Mouse (Mus musculus) ES-Bruce4 (cell line): ENCODE results near the gene Fbxo47. TPM values are rescaled to one million over a fixed set of nuclear protein-coding genes. Genes with fewer than 3 reads are reported as not detected.

ENCODE experiments used
- H3K27ac ChIP-seq: 2 replicates; pipeline ENCODE4 v1.5.1; 2012; ENCODE audit warnings: low read length, inconsistent platforms; ENCODE audit not compliant: insufficient read depth
- H3K27me3 ChIP-seq: 2 replicates; pipeline ENCODE4 v1.6.1; 2012; ENCODE audit warnings: mild to moderate bottlenecking, low read length, inconsistent platforms; ENCODE audit not compliant: control insufficient read depth, poor library complexity, insufficient read depth, severe bottlenecking
- H3K36me3 ChIP-seq: 2 replicates; pipeline ENCODE4 v1.6.1; 2012; ENCODE audit warnings: inconsistent platforms, mild to moderate bottlenecking, low read length, moderate library complexity; ENCODE audit not compliant: control insufficient read depth, poor library complexity, insufficient read depth, severe bottlenecking
- H3K4me1 ChIP-seq: one replicate; pipeline ENCODE4 v1.8.1; 2011; ENCODE audit warnings: low read length; ENCODE audit not compliant: control insufficient read depth, insufficient read depth
- H3K4me3 ChIP-seq: 2 replicates; pipeline ENCODE4 v1.5.1; 2011; ENCODE audit warnings: low read depth, mild to moderate bottlenecking, low read length
- H3K9ac ChIP-seq: 2 replicates; pipeline ENCODE4 v1.6.1; 2012; ENCODE audit warnings: low read depth, mild to moderate bottlenecking, inconsistent platforms; ENCODE audit not compliant: poor library complexity, severe bottlenecking
- H3K9me3 ChIP-seq: replicated peaks from 2 replicates; pipeline ENCODE4 v1.6.1; 2012; ENCODE audit warnings: mild to moderate bottlenecking, low read length, inconsistent platforms; ENCODE audit not compliant: control insufficient read depth, poor library complexity, insufficient read depth, severe bottlenecking
- CTCF ChIP-seq: IDR thresholded peaks from one replicate; pipeline ENCODE4 v1.8.1; 2011; ENCODE audit warnings: low read depth, low read length
- EP300 ChIP-seq: IDR thresholded peaks from 2 replicates; pipeline ENCODE4 v1.6.1; 2011; ENCODE audit warnings: low read depth, low read length; ENCODE audit not compliant: insufficient read depth
- POLR2A ChIP-seq: IDR thresholded peaks from one replicate; pipeline ENCODE4 v1.8.1; 2011; ENCODE audit warnings: low read length; ENCODE audit not compliant: insufficient read depth
- polyA plus RNA-seq: library from polyadenylated mRNA; stranded (reverse); fragments of >200 nt; gene quantifications from 2 replicates; pipeline ENCODE4 v1.2.4, GENCODE M21; 2011; ENCODE audit warnings: low read depth; ENCODE audit not compliant: missing spikeins, insufficient read depth, insufficient read length

Fbxo47 gene
- polyA plus RNA-seq, 1 experiment: 2.8 TPM

DNA sequence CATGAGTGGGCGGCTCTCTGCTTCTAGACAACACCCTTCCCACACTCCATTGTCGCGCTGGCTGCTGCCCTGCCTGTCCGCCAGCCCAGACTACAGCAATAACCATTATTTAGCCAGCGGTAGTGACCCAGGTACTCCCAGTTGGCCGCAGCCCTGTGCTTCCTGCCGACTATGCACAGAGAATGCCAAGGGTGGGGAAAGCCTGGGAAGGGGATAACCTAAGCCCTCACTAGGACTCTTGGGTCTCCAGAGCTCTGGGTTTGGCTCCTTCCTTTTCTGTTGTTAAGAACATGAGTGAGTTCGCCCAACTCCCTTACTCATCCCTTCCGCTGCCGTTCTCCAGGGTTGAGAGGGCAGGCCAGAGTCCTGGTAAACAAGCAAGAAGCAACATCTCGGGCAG lies 52.0 kb downstream of the Fbxo47 start:
- Histone ChIP-seq H3K27ac (peak overlapping the region; percentile 33; the same call in 1 of the 2 replicates), H3K4me3 (no peak overlapping the region), H3K4me1 (peaks cover 25% of the 10 kb centered on the region), H3K9me3 (no peaks in the 10 kb centered on the region), H3K36me3 (peaks cover 26% of the 10 kb centered on the region), H3K9ac (no peak overlapping the region), H3K27me3 (no peaks in the 10 kb centered on the region)
- TF ChIP-seq EP300: no peak

- H3K27ac ChIP-seq: peak overlapping the region; percentile 68
These were observed 53.5 kb downstream of the Fbxo47 start for GRCm38 (mm10) chr11:97830501-97830900.

DNA sequence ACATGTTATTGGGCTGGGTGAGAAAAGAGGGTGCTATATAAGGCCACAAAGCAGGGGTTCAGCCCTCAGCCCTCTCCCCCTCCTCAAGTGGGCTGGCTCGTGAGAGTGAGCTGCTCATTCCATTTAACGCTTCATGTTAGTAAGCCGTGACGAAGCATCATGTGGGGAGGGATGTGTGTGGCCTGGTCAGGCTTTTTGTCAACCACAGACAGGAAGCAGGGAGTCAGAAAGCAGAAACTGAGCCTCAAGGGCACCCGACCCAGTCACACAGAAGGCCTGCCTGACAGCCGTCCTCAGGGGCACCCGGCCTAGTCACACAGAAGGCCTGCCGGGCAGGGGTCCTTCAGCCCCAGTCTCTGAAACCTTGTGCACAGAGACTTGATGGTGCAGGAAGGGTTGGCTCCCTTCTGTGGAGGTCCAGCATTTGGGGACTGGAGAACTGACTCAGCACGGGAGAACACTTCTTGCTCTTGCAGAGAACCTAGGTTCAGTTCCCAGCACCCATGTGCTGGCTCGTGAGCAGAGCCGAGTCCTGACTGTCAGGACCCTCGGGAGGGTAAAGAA lies 54.0 kb downstream of the Fbxo47 start:
- no peak overlapping the region for H3K4me3 ChIP-seq
- no peak overlapping the region for H3K9ac ChIP-seq
- H3K27ac ChIP-seq: peak overlapping the region; percentile 68
- no peaks in the 10 kb centered on the region for H3K27me3 ChIP-seq
- H3K4me1 ChIP-seq: peaks cover 28% of the 10 kb centered on the region
- TF ChIP-seq EP300: no peak
- TF ChIP-seq POLR2A: no peak
- no peak for TF ChIP-seq CTCF
- H3K9me3 ChIP-seq: no peaks in the 10 kb centered on the region
- H3K36me3 ChIP-seq: peaks cover 22% of the 10 kb centered on the region

More at GRCm38 (mm10) chr11:97830501-97830900, 53.5 kb downstream of the Fbxo47 start:
- Histone ChIP-seq H3K36me3 (peaks cover 23% of the 10 kb centered on the region), H3K4me3 (no peak overlapping the region), H3K27me3 (no peaks in the 10 kb centered on the region), H3K9ac (no peak overlapping the region), H3K4me1 (peaks cover 28% of the 10 kb centered on the region), H3K9me3 (no peaks in the 10 kb centered on the region)
- TF ChIP-seq EP300: no peak
- TF ChIP-seq CTCF: no peak
- no peak for TF ChIP-seq POLR2A

DNA sequence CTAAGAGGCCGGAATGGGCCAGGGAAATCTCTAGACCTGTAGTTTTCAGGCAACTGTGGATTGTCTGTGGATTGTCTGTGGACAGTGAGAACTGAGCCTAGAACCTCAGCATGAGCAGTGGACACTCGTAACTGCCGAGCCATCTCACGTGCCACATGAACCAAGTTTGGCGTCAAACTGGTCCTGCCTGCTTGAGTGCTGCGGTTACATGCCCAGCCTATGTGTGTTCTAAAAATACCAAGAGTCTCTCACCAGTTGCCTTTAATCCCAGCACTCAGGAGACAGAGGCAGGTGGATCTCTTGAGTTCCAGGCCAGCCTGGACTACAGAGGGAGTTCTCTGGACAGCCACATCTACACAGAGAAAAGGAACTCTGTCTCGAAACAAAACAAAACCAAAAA lies 54.6 kb downstream of the Fbxo47 start:
- Histone ChIP-seq H3K4me3 (no peak overlapping the region), H3K36me3 (peaks cover 22% of the 10 kb centered on the region), H3K9me3 (no peaks in the 10 kb centered on the region), H3K27me3 (no peaks in the 10 kb centered on the region), H3K9ac (no peak overlapping the region), H3K4me1 (peaks cover 32% of the 10 kb centered on the region), H3K27ac (0 out of 2 replicates have a peak overlapping the region, but pooled peaks have one; percentile 5)
- TF ChIP-seq POLR2A (no peak), CTCF (no peak), EP300 (no peak)

- Histone ChIP-seq H3K9me3 (no peaks in the 10 kb centered on the region), H3K27ac (peak overlapping the region; percentile 74), H3K36me3 (peaks cover 18% of the 10 kb centered on the region), H3K4me1 (peaks cover 32% of the 10 kb centered on the region), H3K9ac (no peak overlapping the region), H3K27me3 (no peaks in the 10 kb centered on the region), H3K4me3 (no peak overlapping the region)
- TF ChIP-seq POLR2A: no peak
These were observed 56.3 kb downstream of the Fbxo47 start for GRCm38 (mm10) chr11:97827654-97828053.

GRCm38 (mm10) chr11:97826414-97826813 lies 57.5 kb downstream of the Fbxo47 start:
- Histone ChIP-seq H3K9ac (no peak overlapping the region), H3K27me3 (no peaks in the 10 kb centered on the region), H3K4me3 (no peak overlapping the region), H3K36me3 (peaks cover 23% of the 10 kb centered on the region), H3K9me3 (no peaks in the 10 kb centered on the region), H3K27ac (peak overlapping the region; percentile 74), H3K4me1 (peaks cover 25% of the 10 kb centered on the region)
- TF ChIP-seq CTCF (no peak), POLR2A (no peak), EP300 (no peak)
